Mouse (Mus musculus) CD4-positive, CD25-positive, alpha-beta regulatory T cell, adult 2 months (primary cell): ENCODE measurements around the gene Slc45a1.
"Not testable (repeated sequence)": the region's sequence is repeated elsewhere in the genome, so short reads cannot be mapped to it uniquely, and the experiment has no call there.

ENCODE experiments used
- DNase-seq: peaks from one replicate; pipeline ENCODE4 v3.0.0-alpha.2; 2012; ENCODE audit warnings: low read depth, low spot score

The Slc45a1 gene

DNA sequence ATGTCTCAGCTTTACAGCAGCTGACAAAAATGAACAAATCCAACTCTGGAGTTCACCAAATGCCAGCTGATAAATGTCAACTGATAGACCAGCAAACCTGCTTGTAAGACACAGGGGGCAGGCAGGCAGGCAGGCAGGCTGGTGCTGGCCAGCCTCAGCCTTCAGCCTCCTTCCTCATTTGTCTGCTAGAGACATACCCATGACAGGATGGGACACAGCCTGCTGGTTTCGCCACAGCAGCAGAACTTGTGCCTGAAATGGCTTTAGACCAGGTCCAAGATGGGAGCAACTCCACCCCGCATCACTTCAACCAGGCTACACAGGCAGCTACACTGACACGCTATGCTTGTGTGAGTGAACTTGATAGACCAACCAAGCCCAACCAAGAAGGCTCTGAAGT is 46.2 kb downstream of the Slc45a1 start:
- DNase-seq = no peak

DNA sequence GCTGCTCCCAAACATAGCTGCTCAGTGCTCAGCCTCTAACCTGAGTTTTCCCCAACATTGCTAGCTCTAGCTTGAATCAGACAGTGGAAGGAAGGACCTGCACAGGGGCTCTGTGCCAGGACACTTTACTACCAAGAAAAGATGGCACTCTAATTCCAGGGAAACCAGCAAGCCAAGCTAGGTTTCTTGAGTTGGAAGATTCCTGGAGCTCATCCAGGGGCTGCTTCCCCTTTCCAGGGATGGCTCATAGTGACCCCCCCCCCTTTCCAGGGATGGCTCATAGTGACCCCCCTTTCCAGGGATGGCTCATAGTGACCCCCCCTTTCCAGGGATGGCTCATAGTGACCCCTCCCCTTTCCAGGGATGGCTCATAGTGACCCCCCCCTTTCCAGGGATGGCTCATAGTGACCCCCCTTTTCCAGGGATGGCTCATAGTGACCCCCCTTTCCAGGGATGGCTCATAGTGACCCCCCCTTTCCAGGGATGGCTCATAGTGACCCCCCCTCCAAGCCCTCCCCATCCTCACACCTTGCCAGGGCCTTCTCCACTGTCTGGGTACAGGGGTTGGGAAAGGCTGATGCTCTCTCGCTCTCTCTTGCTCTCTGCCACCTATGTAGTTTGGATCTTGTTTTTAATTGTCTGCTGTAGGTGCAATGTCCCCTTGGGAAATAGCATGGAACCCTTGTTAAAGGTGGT is 48.5 kb downstream of the Slc45a1 start:
- no peak for DNase-seq

DNA sequence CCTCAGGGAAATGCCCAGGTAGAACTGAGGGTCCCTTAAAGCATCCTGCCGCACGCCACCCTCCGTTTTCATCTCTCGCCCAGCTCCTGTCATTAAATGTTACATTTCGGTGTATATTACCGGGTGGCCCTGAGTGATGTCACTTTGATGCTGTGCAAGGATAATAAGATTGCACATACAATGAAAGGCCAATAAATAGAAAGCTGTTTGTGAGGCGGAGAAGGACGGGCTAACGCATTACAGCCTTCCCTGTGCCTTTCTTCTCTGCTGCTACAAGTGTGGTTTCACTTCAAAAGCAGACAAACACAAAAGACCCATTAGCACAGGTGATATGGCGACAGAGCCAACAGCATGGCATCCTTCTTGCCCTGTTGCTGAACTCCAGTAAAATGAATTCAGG is 50.5 kb downstream of the Slc45a1 start:
- DNase-seq = no peak

DNA sequence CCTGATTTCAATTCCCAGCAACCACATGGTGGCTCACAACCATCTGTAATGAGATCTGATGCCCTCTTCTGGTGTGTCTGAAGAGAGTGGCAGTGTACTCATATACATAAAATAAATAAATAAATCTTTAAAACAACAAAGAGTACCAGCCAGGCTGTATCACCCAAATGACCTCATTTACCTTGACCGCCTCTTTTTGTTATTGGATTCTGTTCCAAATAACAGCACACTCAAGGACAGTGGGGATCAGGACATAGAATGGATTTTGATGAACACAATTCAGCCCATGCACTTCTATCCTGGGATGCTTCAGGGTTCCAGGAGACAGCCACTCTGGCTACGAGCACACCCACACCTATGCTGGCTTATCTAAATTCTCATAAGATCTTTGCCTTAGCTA is 51.5 kb downstream of the Slc45a1 start:
- DNase-seq = not testable (repeated sequence)

DNA sequence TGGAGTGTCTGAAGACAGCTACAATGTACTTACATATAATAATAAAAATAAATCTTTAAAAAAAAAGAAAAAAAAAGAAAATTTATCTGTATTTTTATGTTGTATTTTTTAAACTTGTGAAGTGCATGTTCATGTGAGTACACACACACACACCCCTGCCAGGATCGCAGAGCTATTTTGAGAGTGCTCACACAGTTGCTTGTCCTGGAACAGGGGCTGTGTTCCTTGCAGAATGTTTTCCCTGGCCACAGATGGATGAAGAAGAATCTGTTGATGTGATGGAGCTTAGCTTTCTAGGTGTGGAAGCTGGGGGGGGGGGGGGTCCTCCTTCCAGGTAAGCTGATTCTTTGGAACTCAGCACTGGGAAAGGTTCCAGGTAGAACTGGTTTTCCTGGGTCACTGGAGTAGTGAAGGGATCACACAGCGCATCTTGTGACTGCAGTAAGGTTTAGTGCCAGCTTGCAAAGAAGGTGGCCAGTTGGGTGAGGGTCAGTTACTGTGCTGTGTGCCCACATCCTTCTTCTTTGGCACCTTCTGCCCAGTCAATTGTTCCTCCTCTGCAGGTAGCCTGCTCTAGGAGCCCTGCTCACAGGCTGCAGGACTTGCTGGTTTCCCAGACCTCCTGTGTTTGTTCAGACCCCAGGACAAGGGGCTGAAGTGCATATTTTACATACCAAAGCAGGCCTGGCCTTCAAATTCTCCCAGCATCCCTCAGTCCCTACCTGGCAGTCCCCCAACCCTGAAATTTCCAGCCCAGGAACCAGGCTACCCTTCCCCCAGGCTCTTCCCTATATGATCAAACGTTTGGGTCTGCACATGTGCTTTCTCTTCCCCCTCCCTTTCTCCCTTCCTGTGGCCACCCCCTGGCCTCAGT is 52.6 kb downstream of the Slc45a1 start:
- DNase-seq = no peak

DNA sequence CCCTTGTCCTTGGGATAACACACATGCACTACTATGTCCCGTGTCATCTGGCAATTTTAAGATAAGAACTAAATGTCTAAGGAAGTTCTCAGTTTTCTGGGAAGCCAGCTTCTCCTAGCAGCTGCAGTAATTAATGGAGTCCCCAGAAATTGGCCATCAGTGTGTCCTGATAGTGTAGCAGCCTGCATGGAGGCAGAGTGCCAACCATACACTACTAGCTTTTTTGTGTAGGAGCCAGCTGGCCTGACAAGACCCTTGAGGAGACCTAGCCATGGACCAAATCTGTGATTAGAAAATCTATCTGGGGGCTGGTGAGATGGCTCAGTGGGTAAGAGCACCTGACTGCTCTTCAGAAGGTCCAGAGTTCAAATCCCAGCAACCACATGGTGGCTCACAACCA is 53.3 kb downstream of the Slc45a1 start:
- no peak for DNase-seq

DNA sequence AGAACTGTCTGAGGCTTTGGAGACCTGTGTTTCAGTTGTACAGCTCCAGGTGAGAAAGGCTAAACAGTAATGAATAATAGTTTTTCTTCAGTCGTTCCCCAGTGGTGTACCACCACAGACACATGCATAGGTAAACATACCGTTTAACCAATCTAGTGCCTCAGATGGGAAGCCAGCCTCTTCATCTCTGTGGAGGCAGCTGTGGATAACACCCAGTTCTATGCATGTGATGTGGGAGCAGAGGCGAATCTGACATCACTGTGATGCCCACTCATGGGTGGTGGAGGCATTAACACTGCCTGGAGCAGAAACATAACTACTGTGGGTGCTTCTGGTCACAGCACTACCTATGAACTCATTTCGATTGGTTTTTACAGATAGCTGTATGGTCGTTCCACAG is 56.0 kb downstream of the Slc45a1 start:
- no peak for DNase-seq

DNA sequence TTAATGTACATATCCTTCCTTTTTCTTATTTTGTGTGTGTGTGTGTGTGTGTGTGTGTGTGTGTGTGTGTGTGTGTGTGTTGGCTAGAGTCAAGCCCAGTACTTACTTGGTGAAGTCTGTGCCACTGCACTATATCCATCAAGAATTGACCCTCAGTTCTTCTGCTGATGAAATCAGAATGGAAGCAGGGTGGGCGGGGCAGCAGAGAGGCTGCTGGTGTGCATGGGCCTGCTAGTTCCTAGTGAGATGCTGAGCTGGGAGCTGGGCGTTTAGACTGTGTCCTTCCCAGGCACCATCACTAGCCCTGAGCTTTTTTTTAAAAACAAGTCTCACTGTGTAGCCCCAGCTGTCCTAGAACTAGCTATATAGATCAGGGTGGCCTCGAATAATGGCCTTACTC is 56.9 kb downstream of the Slc45a1 start:
- no peak for DNase-seq

DNA sequence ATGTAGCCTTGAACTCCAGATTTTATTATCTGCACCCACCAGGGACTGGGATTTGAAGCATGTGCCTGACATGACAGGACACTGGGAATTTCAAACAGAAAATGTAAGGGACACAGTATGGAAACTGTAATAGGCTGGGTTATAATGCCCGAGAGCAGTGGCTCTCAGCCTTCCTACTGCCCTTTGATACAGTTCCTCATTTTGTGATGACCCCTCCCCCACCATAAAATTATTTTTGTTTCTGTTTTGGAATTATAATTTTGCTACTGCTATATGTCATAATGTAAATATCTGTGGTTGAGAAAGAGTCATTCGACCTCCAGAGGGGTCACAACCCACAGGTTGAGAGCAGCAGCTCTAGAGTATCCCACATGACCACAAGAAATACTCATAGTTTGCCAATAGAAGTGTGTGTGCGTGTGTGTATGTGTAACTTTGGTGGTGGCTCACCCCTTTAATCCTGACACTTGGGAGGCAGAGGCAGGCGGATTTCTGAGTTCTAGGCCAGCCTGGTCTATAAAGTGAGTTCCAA is 57.6 kb downstream of the Slc45a1 start:
- no peak for DNase-seq

DNA sequence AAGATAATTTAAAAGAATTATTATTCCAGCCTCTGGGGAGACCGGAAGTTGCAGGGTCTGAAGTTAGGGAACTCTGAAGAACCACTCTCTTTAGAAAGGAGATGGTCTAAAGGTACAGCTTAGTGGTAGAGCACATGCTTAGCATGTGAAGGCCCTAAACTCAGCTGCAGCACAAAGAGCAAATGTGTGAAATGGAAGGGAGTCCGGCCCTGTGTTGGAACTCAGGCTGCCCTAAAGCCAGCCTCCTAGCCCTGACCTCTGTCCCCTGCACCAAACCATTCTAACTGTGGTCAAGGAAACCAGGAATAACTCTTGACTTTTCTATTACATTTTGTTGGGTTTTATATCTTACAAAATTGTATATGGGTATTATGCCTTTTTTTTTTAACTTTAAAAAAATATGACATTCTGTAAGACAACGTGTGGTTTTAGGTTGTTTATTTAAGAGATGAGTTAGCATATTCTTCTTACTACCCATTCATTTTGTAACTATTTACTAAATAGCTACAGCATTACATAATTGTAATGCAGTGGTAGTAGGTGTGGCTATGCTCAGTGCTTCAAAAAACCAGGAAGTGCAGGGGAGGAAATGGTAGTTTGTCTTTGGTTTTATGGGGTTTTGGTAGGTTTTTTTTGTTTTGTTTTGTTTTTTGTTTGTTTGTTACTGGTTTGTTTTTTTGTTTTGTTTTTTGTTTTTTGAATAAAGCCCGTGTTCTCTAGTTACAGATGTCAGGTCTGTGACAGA is 58.3 kb downstream of the Slc45a1 start:
- DNase-seq = peak; percentile 53

DNA sequence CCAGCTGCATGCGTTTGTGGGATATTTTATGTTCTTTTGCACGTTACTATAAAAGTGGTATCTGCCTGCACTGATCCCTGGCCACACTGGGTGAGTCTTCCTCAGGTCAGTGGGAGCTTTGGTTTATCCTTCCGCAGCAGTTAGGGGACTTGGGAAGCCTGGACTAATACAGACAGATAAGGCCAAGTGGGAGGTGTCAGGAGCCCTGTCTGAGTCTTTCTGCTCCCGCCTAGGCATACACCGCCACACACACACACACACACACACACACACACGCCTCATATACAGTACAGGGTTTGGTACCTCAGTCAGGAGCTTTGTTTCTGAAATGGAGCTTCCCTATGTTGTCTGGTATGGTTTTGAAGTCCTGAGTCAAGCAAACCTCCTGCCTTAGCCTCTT is 59.9 kb downstream of the Slc45a1 start:
- DNase-seq = no peak

DNA sequence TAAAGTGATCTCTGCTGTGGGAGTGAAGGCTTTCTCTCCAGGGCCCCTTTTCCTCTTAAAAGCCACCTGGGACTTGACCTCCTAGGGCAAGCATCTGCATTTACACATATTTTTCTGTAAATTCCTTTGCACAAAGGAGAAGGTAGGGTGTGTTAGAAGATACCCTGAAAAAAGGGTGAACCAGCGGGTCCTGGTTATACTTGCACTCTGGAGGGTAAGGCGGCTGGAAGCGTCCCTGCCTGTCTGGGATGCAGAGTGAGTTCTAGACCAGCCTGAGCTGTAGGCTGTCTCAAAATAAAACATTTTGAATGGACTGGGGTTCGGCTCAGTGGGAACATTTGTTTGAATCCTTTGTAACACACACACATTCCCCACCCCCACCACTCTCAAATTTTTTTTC is 60.4 kb downstream of the Slc45a1 start:
- no peak for DNase-seq

DNA sequence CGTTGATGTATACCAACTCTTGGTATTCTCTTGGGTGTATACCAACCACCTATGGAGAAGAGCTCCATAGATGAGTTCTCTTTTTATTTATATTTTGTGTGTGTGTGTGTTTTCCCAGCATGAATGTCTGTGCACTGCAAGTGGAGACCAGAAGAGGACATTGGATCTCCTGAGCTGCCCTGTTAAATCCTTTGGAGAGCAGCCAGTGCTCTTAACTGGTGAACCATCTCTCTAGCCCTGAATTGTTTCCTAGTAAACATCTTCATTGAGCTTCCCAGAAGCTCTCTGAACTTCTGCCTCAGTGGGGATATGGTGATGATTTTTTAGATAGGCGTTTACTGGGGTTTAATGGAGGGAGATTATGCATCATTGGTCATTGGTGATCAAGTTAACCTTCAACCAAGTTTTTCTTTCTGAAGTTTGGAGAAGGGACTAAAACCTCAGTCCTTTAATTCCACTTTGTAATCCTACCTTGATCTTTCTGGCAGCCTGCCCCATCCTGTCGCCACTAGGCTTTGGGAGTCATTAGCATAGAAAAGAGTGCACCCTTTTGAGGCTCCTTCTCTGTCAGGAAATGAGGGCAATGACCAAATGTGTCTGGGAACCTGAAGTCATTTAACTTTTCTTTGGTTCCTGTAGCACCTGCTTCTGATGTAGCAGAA is 61.2 kb downstream of the Slc45a1 start:
- no peak for DNase-seq

DNA sequence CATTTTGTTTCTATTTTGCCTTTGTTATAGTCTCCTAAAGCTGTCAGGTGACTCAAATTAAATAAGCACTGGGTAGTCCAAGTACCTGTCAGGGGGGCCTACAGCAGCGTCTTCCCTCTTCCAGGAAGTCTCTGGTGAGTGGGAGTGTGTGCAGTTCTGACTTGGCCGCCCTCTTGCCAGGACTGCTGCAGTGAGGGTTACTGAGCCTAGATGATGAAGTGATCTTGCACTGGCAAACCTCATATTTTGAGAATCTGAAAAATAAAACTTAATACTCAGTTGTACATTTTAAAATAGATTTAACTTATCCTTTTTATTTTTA is 63.7 kb downstream of the Slc45a1 start:
- DNase-seq = peak; percentile 45

DNA sequence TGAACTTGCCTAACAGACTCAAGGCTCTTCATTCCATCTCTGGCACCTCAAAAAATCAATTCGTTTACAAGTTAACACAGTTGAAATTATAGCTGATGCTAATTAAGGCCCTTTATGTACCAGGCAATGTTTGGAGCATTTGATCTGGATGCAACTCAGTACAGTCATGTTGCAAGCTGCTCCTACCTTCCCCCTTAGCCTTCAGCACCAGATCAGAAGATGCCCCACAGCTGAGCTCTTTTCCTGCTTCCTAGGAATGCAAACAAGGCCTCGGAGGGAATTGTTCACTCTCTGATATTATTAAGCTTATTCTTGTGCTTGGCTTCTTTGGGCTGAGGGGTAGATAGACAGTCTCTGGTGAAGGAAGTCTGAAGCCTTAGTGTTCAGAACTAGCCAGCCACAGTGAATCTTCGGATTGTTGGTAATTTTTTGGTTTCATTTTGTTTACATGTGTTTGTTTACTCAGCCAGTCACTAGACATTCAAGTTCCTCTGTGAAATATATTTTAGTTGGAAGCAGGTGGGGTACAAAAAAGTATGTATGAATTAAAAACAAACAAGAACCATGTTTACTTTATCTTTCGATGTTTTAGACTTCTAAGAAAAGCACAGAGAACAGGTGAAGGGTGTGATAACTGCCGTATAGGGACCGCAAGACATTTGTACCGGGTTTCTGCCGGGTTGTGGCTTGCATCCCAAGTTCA is 64.2 kb downstream of the Slc45a1 start:
- no peak for DNase-seq

DNA sequence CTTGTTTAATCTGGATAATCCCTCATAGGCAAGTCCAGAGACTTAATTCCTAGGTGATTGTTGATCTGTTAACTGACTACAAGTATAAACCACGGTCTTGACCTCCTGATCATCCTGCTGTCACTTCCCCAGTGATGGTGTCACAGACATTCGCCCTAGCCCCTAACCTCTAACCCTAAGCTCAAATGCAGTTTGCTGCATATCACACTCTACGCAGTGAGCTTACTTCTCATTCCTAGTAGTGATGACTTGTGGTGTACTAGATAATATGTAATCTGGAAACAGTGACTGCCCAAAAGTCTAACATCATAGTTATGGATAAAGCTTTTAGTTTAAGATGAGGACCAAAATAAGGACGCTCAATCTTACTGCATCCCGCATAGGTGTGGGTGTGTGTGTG is 65.7 kb downstream of the Slc45a1 start:
- no peak for DNase-seq

DNA sequence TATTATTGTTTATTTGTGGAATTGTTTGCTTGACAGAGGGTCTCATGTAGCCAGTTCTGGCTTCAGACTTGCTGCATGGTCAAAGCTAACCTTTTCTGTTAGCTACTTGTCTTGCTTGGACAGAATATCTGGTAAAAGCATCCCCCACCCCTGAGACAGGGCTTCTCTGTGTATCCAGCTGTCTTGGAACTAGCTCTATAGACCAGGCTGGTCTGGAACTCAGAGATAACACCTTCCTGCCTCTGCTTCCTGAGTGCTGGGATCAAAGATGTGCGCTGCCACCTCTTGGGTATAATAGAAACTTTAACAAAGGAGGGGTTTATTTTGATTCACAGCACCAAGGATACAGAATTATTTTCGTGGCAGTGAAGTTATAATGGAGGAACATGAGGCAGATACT is 66.2 kb downstream of the Slc45a1 start:
- no peak for DNase-seq

DNA sequence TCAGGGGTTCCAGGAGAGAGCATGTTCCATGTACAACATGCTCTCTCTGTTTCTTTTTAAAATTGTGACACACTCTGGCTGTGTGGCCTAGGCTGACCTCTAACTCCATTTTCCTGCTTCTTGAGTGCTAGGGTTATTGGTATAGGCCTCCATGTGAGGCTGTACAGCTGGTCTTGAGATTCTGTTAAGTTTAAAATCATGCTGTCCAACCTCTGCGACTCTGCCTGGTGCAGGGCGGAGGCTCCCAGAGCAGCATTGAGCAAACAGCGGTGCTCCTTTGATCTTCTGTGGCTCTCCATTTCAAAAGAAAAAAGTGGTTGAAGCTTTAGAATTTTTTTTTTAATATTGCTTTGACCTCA is 68.2 kb downstream of the Slc45a1 start:
- DNase-seq = peak; percentile 61

DNA sequence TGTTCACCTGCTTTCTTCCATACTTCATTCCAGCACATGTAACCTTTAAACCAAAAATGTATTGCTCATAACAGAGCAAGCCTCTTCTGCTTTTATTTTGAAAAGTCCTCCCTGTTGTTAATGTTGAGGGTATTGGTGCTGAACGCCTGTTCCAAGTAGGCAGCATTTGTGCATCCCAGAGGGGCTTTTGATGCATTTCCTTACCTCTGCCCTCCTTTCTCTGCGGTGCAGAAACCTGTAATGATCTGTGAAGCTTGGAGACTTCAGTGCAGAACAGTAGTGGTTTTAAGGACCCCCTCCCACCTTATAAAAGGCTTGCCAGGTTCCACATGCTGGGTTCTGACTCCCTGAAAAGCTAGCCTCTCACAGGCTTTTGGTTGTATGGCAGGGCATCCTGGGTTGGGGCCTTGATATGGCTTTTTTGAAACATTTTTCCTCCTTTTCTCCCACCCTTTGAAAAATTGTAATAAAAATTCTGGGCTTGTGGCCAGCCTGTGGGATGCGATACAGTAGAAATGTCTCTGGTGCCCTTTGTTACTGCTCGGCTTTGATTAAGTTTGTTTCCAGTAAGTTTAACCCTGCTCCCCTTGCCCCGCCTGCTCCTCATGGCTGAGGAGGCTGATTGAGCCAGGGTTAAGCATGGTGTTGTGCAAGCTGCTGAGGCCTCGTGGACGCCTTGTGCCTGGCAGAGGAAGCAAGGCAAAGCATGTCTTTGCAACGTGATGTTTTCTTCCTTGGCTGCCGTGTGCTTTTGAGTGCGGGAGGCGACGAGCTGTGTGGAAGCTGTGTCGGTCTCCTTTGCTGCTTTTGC is 68.8 kb downstream of the Slc45a1 start:
- DNase-seq = peak; percentile 59

DNA sequence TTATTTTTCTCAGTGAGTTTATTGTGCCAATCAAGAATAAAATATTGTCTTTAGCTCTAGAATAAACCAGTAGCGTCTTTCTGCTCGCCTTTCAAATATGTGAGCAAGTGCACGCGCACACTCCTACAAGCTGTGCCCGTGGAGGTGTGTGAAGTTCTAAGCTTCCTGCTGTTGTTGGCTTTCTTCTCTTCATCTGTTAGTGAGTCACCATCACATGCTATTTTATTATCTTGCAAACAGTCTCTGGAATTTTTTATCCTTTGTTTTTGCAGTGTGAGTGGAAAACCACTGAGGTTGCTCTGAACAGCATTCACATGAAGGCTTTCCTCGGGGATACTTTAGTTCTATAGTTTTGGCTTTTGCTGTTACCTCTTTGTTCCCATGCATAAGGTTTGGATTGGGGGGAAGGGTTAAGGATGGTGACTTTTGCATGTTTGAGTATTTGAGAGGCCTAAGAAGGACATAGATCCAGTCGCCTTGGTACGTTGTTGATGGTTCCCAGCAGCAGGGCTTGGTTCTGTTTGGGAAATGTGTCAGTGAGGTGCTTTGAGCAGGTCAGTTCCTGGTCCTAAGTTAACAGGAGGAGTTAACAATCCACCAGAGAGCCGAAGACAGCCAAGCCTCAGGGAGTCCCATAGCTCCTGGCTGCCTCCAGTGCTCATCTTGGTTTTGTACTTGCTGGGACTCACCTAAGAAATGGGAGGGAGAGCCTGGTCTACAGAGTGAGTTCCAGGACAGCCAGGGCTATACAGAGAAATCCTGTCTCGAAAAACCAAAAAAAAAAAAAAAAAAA is 69.8 kb downstream of the Slc45a1 start:
- no peak for DNase-seq
